Mouse (Mus musculus) spleen, adult 2 months (tissue): ENCODE results near the gene Gse1.
"Not testable (repeated sequence)": the region's sequence is repeated elsewhere in the genome, so short reads cannot be mapped to it uniquely, and the experiment has no call there.

ENCODE experiments used
- CTCF ChIP-seq: fragments of 200-500 bp; IDR thresholded peaks from 2 replicates; pipeline ENCODE4 v1.5.1; 2011; ENCODE audit warnings: mild to moderate bottlenecking, inconsistent platforms; ENCODE audit not compliant: insufficient read depth, insufficient read length, insufficient replicate concordance; ENCODE audit errors: extremely low read depth
- POLR2A ChIP-seq: fragments of 200-500 bp; IDR thresholded peaks from 2 replicates; pipeline ENCODE4 v1.6.1; 2011; ENCODE audit warnings: low read depth, low read length, inconsistent platforms

- not testable (repeated sequence) for TF ChIP-seq CTCF, POLR2A
Measured at GRCm38 (mm10) chr8:120368191-120368590, 139.9 kb downstream of the Gse1 start.
